Mouse (Mus musculus) hindbrain, embryonic 13.5 days (tissue): ENCODE data around the gene Ano6. TPM values are rescaled to one million over a fixed set of nuclear protein-coding genes. Genes with fewer than 3 reads are reported as not detected.

Experiments used
- ATAC-seq: fragments of 200-750 bp; cut with Nextera tagmentation; 2 replicates; pipeline ENCODE4 v1.8.0; 2017; ENCODE audit warnings: moderate TSS enrichment; ENCODE audit not compliant: low FRiP score
- H3K27ac ChIP-seq: fragments of 300-500 bp; sonication (generic); 2 replicates; pipeline ENCODE4 v1.5.1; 2015; ENCODE audit warnings: inconsistent platforms, mild to moderate bottlenecking, moderate library complexity
- H3K27me3 ChIP-seq: fragments of 300-500 bp; sonication (generic); 2 replicates; pipeline ENCODE4 v1.6.1; 2015; ENCODE audit warnings: mild to moderate bottlenecking, inconsistent platforms
- H3K36me3 ChIP-seq: fragments of 300-500 bp; sonication (generic); 2 replicates; pipeline ENCODE4 v1.6.1; 2015; ENCODE audit warnings: mild to moderate bottlenecking, inconsistent platforms
- H3K4me1 ChIP-seq: fragments of 300-500 bp; sonication (generic); replicated peaks from 2 replicates; pipeline ENCODE4 v1.6.1; 2015; ENCODE audit warnings: inconsistent platforms
- H3K4me2 ChIP-seq: fragments of 300-500 bp; sonication (generic); 2 replicates; pipeline ENCODE4 v1.6.1; 2015; ENCODE audit warnings: inconsistent platforms, mild to moderate bottlenecking, moderate library complexity
- H3K4me3 ChIP-seq: fragments of 300-500 bp; sonication (generic); 2 replicates; pipeline ENCODE4 v1.5.1; 2015; ENCODE audit warnings: mild to moderate bottlenecking, inconsistent platforms
- H3K9ac ChIP-seq: fragments of 300-500 bp; sonication (generic); 2 replicates; pipeline ENCODE4 v1.6.1; 2015; ENCODE audit warnings: mild to moderate bottlenecking, inconsistent platforms
- H3K9me3 ChIP-seq: fragments of 300-500 bp; sonication (generic); 2 replicates; pipeline ENCODE4 v1.6.1; 2016; ENCODE audit warnings: inconsistent platforms
- whole genome bisulfite sequencing: fragments of 180-500 bp; shearing (Covaris S2); methylation state at CpG from one replicate; pipeline ENCODE4 v1.1.7; 2015; 5-methylcytosine and 5-hydroxymethylcytosine counted together
- polyA plus RNA-seq: library from polyadenylated mRNA; unstranded; fragments of >200 nt; fragmentation: Nextera tagmentation; extraction: Ambion mirVana; gene quantifications from 2 replicates; pipeline ENCODE4 v1.2.1, GENCODE M21; 2015

The Ano6 gene
- polyA plus RNA-seq, 1 experiment from 2014 or later, result 31.2 TPM

GRCm38 (mm10) chr15:95948411-95948810 is 157.8 kb downstream of the Ano6 start:
- Histone ChIP-seq H3K4me1 (peaks cover 18% of the 10 kb centered on the region), H3K4me3 (no peak overlapping the region), H3K4me2 (no peak overlapping the region), H3K27me3 (no peaks in the 10 kb centered on the region), H3K9me3 (no peaks in the 10 kb centered on the region), H3K27ac (no peak overlapping the region), H3K36me3 (peaks cover 30% of the 10 kb centered on the region), H3K9ac (no peak overlapping the region)
- no peak for ATAC-seq
- WGBS, result 94% methylated on average over 18 of the region's 18 CpGs

- H3K27me3 ChIP-seq, result no peaks in the 10 kb centered on the region
- no peak overlapping the region for H3K9ac ChIP-seq
- 94% methylated on average over 13 of the region's 13 CpGs for WGBS
- H3K36me3 ChIP-seq, result peaks cover 30% of the 10 kb centered on the region
- ATAC-seq, result no peak
- peaks cover 18% of the 10 kb centered on the region for H3K4me1 ChIP-seq
- no peak overlapping the region for H3K4me2 ChIP-seq
- no peaks in the 10 kb centered on the region for H3K9me3 ChIP-seq
- H3K4me3 ChIP-seq, result no peak overlapping the region
- H3K27ac ChIP-seq, result no peak overlapping the region
Observed at GRCm38 (mm10) chr15:95949336-95949735, 158.7 kb downstream of the Ano6 start.

- Histone ChIP-seq H3K4me3 (no peak overlapping the region), H3K9ac (no peak overlapping the region), H3K4me2 (no peak overlapping the region), H3K9me3 (no peaks in the 10 kb centered on the region), H3K27ac (no peak overlapping the region), H3K36me3 (peaks cover 37% of the 10 kb centered on the region), H3K4me1 (peaks cover 8% of the 10 kb centered on the region), H3K27me3 (no peaks in the 10 kb centered on the region)
- WGBS, result 56% methylated on average over 5 of the region's 5 CpGs
- ATAC-seq, result no peak
Observed at GRCm38 (mm10) chr15:95951497-95951896, 160.9 kb downstream of the Ano6 start.

- Histone ChIP-seq H3K4me3 (no peak overlapping the region), H3K4me2 (no peak overlapping the region), H3K9me3 (no peaks in the 10 kb centered on the region), H3K36me3 (peaks cover 19% of the 10 kb centered on the region), H3K27ac (no peak overlapping the region), H3K27me3 (no peaks in the 10 kb centered on the region), H3K9ac (no peak overlapping the region), H3K4me1 (no peaks in the 10 kb centered on the region)
- no peak for ATAC-seq
- WGBS, result 94% methylated on average over 3 of the region's 3 CpGs
Observed at GRCm38 (mm10) chr15:95956692-95957091, 166.0 kb downstream of the Ano6 start.

- peaks cover 13% of the 10 kb centered on the region; the same call in 1 of the 2 replicates for H3K36me3 ChIP-seq
- no peak overlapping the region for H3K4me2 ChIP-seq
- WGBS, result 89% methylated on average over 3 of the region's 3 CpGs
- peak overlapping the region; percentile 13; the same call in 1 of the 2 replicates for H3K9ac ChIP-seq
- no peak overlapping the region for H3K4me3 ChIP-seq
- ATAC-seq, result no peak
- peak overlapping the region; percentile 53 for H3K27ac ChIP-seq
- H3K27me3 ChIP-seq, result no peaks in the 10 kb centered on the region
- H3K9me3 ChIP-seq, result no peaks in the 10 kb centered on the region
- peaks cover 20% of the 10 kb centered on the region for H3K4me1 ChIP-seq
Observed at GRCm38 (mm10) chr15:95962411-95963123, 171.9 kb downstream of the Ano6 start.

- WGBS, result 44% methylated on average over 10 of the region's 10 CpGs
- ATAC-seq, result no peak
Observed at GRCm38 (mm10) chr15:95963124-95963482, 172.5 kb downstream of the Ano6 start.

GRCm38 (mm10) chr15:95963533-95964250 is 173.0 kb downstream of the Ano6 start:
- 0 out of 2 replicates have a peak, but pooled peaks have one; percentile 24 for ATAC-seq
- 71% methylated on average over 12 of the region's 12 CpGs for WGBS
- peak overlapping the region; percentile 53 for H3K27ac ChIP-seq
- H3K9ac ChIP-seq, result peak overlapping the region; percentile 13; the same call in 1 of the 2 replicates
- peaks cover 23% of the 10 kb centered on the region for H3K4me1 ChIP-seq
- H3K4me2 ChIP-seq, result no peak overlapping the region
- no peaks in the 10 kb centered on the region for H3K9me3 ChIP-seq
- no peaks in the 10 kb centered on the region for H3K27me3 ChIP-seq
- peaks cover 13% of the 10 kb centered on the region; the same call in 1 of the 2 replicates for H3K36me3 ChIP-seq
- H3K4me3 ChIP-seq, result no peak overlapping the region

More at GRCm38 (mm10) chr15:95963124-95963482, 172.5 kb downstream of the Ano6 start:
- H3K27ac ChIP-seq, result peak overlapping the region; percentile 53
- no peak overlapping the region for H3K4me2 ChIP-seq
- H3K27me3 ChIP-seq, result no peaks in the 10 kb centered on the region
- H3K36me3 ChIP-seq, result peaks cover 13% of the 10 kb centered on the region; the same call in 1 of the 2 replicates
- H3K4me1 ChIP-seq, result peaks cover 23% of the 10 kb centered on the region
- no peaks in the 10 kb centered on the region for H3K9me3 ChIP-seq
- H3K9ac ChIP-seq, result peak overlapping the region; percentile 13
- no peak overlapping the region for H3K4me3 ChIP-seq

- Histone ChIP-seq H3K9ac (no peak overlapping the region), H3K4me2 (no peak overlapping the region), H3K27ac (peak overlapping the region; percentile 53), H3K4me3 (no peak overlapping the region), H3K9me3 (no peaks in the 10 kb centered on the region), H3K27me3 (no peaks in the 10 kb centered on the region), H3K4me1 (peaks cover 23% of the 10 kb centered on the region), H3K36me3 (peaks cover 14% of the 10 kb centered on the region; the same call in 1 of the 2 replicates)
- peak; percentile 49; the same call in 1 of the 2 replicates for ATAC-seq
- WGBS, result 63% methylated on average over 4 of the region's 4 CpGs
Observed at GRCm38 (mm10) chr15:95964251-95964561, 173.6 kb downstream of the Ano6 start.

GRCm38 (mm10) chr15:95966979-95967378 is 176.3 kb downstream of the Ano6 start:
- no peaks in the 10 kb centered on the region for H3K27me3 ChIP-seq
- 100% methylated on average over 2 of the region's 2 CpGs for WGBS
- peaks cover 23% of the 10 kb centered on the region for H3K4me1 ChIP-seq
- no peak overlapping the region for H3K4me3 ChIP-seq
- H3K27ac ChIP-seq, result no peak overlapping the region
- peaks cover 27% of the 10 kb centered on the region for H3K36me3 ChIP-seq
- no peak overlapping the region for H3K9ac ChIP-seq
- H3K9me3 ChIP-seq, result no peaks in the 10 kb centered on the region
- no peak for ATAC-seq
- H3K4me2 ChIP-seq, result no peak overlapping the region

GRCm38 (mm10) chr15:95967516-95968196 is 177.0 kb downstream of the Ano6 start:
- ATAC-seq, result peak; percentile 39; the same call in 1 of the 2 replicates
- Histone ChIP-seq H3K9ac (no peak overlapping the region), H3K36me3 (peaks cover 32% of the 10 kb centered on the region), H3K4me3 (no peak overlapping the region), H3K27me3 (no peaks in the 10 kb centered on the region), H3K4me1 (peaks cover 20% of the 10 kb centered on the region), H3K4me2 (no peak overlapping the region), H3K27ac (no peak overlapping the region), H3K9me3 (no peaks in the 10 kb centered on the region)
- 69% methylated on average over 16 of the region's 16 CpGs for WGBS

- Histone ChIP-seq H3K4me2 (no peak overlapping the region), H3K4me3 (no peak overlapping the region), H3K4me1 (0 out of 2 replicates have a peak, but pooled peaks cover 3% of the 10 kb centered on the region), H3K36me3 (peaks cover 50% of the 10 kb centered on the region), H3K27ac (no peak overlapping the region), H3K9me3 (no peaks in the 10 kb centered on the region), H3K27me3 (no peaks in the 10 kb centered on the region), H3K9ac (no peak overlapping the region)
- 90% methylated on average over 6 of the region's 6 CpGs for WGBS
- no peak for ATAC-seq
Observed at GRCm38 (mm10) chr15:95969596-95969995, 179.0 kb downstream of the Ano6 start.

GRCm38 (mm10) chr15:95970176-95970575 is 179.5 kb downstream of the Ano6 start:
- H3K36me3 ChIP-seq, result peaks cover 54% of the 10 kb centered on the region
- no peak overlapping the region for H3K4me3 ChIP-seq
- H3K9me3 ChIP-seq, result no peaks in the 10 kb centered on the region
- WGBS, result 88% methylated on average over 5 of the region's 5 CpGs
- ATAC-seq, result no peak
- no peak overlapping the region for H3K4me2 ChIP-seq
- no peaks in the 10 kb centered on the region for H3K27me3 ChIP-seq
- H3K27ac ChIP-seq, result no peak overlapping the region
- H3K9ac ChIP-seq, result no peak overlapping the region
- 0 out of 2 replicates have a peak, but pooled peaks cover 3% of the 10 kb centered on the region for H3K4me1 ChIP-seq
